ENCODE assay signal across 18 mouse cellular contexts in the genomic region with DNA sequence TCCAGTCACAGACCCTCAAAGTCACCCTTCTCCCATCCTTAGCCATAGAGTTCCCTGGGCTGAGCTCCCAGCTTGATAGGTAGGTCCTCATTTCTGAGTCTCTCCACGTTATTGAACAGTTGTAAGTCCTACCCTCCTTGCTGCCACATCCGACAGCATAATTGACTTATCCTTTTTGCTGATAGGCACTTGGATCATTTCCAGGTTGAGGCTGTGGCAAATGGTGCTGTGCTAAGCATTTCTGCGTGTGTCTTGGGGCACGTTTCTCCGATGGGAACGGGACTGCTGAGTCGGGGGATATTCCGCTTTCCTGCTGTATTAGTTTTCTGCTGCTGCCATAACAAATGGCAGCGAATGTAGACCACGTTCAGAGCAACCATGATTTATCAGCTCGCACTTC. TPM values are rescaled to one million over a fixed set of nuclear protein-coding genes. Genes with fewer than 3 reads are reported as not detected.
"Had no signal": no experiment of that assay in that cellular context is flagged by ENCODE, and none has a peak within 500 bp of the region (broad histone marks: within the 10 kb centered on the region; RNA-seq: fewer than 3 reads in every experiment).

No protein-coding gene starts in this region.

- H3K27ac ChIP-seq: kidney, postnatal 0 days; limb, embryonic 15.5 days; liver, embryonic 12.5 days; midbrain, embryonic 12.5 days; stomach, embryonic 15.5 days had no signal

- H3K27me3 ChIP-seq: midbrain, embryonic 12.5 days; stomach, embryonic 15.5 days had no signal

- H3K36me3 ChIP-seq: limb, embryonic 15.5 days; stomach, embryonic 15.5 days had no signal

- H3K9me3 ChIP-seq: limb, embryonic 15.5 days; liver, embryonic 12.5 days; stomach, embryonic 15.5 days had no signal

- H3K4me1 ChIP-seq: limb, embryonic 15.5 days; midbrain, embryonic 12.5 days; stomach, embryonic 15.5 days had no signal

- ATAC-seq: liver, embryonic 12.5 days had no signal

- H3K4me2 ChIP-seq: limb, embryonic 15.5 days; liver, embryonic 12.5 days; lung, embryonic 14.5 days; midbrain, embryonic 12.5 days; stomach, embryonic 15.5 days had no signal

- H3K4me3 ChIP-seq: limb, embryonic 15.5 days; liver, embryonic 12.5 days; midbrain, embryonic 12.5 days; myocyte; stomach, embryonic 15.5 days had no signal

- H3K9ac ChIP-seq: limb, embryonic 15.5 days; liver, embryonic 12.5 days; lung, embryonic 14.5 days; midbrain, embryonic 12.5 days; stomach, embryonic 15.5 days had no signal

- DNase-seq: kidney, adult 9 months; kidney, postnatal 36 days; layer of hippocampus, adult 9-11 months; layer of hippocampus, postnatal 36 days; lung, embryonic 14.5 days; lung, postnatal 10 days; lung, postnatal 4 days; retina, postnatal 1 day; right cerebral cortex, postnatal 14 days; thymus, adult 2 months; thymus, postnatal 25 days had no signal

RNA-seq across cellular contexts. Expression of a gene that starts 7.8 kb away (rescaled TPM):
- polyA plus RNA-seq: liver, embryonic 12.5 days; liver, embryonic 16.5 days; myocyte had no signal
